Mouse (Mus musculus) mouse embryonic stem cell (cell line): Measurements from ENCODE around the gene 1700017B05Rik.

Experiments
- in situ Hi-C, 2 experiments: fragments of 300-500 bp; cut with MboI; formaldehyde crosslinking; loops; 1 replicate in 1 of 2; 3 replicates in 1 of 2; pipeline ENCODE4 v1.14.3; 2019 to 2020; ENCODE audit warnings: low sequenced_read_pairs in 2 of 2, low pct_unique_long_range_greater_than_20kb in 1 of 2, mixed read lengths in 1 of 2; ENCODE audit not compliant: unreplicated experiment in 1 of 2

1700017B05Rik gene

GRCm38 (mm10) chr9:57254823-57255495, 7.5 kb downstream of the 1700017B05Rik start:
- in situ Hi-C loops: loop anchor here in 1 of 2 experiments (5.0 kb wide), 1 partner anchor 172 kb away; no protein-coding TSS in a partner anchor

- in situ Hi-C loops: no loop called here
Measured at GRCm38 (mm10) chr9:57254061-57254460, 8.4 kb downstream of the 1700017B05Rik start.

DNA sequence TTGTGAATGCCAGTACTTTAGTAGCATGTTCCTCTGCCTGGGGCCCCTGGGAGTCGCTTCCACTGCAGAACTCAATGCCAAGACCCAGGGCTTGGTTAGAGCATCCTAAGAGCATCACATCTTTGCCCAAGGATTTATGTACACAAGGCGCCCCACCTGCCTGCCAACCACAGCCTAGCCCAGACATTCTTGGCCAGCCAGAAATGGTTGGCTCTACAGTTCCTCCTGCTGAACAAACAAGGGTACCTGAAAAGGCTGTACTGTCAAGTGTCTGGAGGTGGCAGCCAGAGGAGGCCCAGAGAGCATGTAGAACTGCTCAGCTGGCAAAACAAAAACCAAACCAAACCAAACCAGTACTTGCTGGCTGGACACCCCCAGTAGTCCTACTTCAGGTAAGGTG, 11.3 kb downstream of the 1700017B05Rik start:
- in situ Hi-C loops: no loop called here

DNA sequence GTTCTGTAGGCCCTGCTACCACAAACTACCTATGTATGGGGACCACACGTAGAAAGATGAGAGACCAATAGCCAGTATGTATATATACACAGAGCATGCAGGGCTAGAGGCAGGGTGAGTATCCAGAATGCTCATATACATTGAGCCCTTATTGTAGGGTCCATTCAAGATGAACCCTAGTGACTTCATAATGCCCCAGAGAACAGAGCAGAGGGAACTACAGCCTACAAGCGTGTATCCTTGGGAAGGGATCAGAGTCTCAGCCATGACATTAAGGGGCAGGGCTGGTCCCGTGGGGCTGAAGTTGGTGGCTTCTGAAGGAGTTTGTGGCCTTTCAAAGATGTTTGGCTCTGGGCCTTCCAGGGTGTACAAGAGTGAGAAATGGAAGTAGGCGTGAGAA, 12.4 kb downstream of the 1700017B05Rik start:
- in situ Hi-C loops: no loop called here

- in situ Hi-C loops: no loop called here
Measured at GRCm38 (mm10) chr9:57248030-57248942, 14.1 kb downstream of the 1700017B05Rik start.

GRCm38 (mm10) chr9:57247201-57247671, 15.2 kb downstream of the 1700017B05Rik start:
- in situ Hi-C loops: no loop called here

DNA sequence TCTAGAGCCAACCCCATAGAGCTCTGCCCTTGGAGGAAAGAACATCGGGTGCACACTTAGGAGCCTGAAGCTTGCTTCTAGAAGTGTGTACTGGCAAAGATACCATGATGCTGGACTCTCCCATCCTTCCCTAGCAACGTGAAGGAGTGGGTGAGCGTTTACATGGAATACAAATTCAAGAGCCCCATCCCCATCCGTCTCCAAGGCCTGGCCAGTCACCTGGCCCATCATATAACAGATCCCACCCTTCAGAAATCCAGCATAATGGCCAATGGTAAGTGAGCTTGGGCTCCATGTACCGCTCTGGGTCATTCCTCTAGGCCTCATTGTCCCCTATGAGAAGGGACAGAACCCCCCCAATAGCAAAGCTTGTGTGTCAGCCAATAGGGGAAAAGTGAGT, 15.9 kb downstream of the 1700017B05Rik start:
- in situ Hi-C loops: no loop called here

DNA sequence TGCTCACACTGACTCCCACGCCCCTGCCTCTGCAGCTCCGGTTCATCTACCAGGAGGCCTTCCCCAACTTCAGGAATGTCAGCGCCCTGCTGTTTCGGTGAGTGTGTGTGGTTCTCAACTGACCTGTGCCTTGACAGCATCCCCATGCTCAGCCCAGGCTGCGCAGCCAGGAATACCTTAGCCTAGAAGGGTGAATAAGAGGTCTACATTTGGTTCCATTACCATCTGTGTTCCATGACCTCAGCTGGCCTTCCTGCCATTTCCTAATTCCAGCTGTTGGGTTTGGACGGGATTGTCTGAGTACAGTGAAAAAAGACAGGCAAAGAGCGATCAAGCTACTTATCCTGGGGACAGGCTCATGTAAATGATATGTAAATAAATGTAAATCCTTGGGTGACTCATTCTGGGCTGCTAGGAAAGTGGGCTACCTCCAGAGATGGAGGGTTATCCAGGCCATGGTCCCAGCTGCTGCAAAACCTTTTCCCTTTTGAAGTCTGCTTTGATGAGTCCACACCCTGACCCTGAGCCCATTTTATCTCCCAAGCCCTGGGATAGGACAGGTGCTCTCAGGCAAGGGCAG, 18.2 kb downstream of the 1700017B05Rik start:
- in situ Hi-C loops: no loop called here

DNA sequence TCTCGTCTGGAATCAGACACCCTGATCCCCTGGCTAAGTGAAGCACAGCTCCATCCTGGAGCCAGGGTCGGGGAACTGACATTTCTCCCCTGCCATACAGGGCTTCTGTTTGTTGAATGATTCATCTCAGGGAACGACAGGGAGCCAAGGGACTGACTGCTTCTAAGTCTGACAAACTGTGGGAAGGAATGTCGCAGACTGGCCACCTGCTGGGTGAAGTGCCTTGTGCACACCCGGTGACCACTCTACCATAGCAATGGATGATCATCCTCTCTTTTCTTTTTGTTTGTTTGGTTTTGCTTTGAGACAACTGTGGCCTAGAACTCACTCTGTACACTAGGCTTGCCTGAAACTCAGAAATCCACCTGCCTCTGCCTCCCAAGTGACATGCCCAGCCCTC, 19.5 kb downstream of the 1700017B05Rik start:
- in situ Hi-C loops: no loop called here

DNA sequence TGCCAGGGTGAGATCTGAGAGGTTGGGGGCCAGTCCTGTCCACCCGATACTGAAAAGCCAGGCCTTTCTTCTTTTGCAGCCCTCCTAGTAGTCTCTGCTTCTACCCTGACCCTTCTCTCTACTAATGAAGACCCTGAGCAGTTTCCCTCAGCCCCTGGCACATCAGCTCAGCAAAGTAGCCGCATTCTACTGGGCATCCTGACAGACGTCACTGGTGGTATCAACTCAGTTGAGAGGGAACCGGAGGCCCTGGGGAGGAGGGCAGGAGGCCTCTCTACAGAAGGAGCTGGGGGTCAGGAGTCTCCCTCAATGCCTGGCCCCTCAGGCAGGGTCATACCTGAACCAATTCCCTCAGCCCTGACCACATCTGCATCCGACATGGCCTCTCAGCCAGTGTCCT, 21.3 kb downstream of the 1700017B05Rik start:
- in situ Hi-C loops: no loop called here

DNA sequence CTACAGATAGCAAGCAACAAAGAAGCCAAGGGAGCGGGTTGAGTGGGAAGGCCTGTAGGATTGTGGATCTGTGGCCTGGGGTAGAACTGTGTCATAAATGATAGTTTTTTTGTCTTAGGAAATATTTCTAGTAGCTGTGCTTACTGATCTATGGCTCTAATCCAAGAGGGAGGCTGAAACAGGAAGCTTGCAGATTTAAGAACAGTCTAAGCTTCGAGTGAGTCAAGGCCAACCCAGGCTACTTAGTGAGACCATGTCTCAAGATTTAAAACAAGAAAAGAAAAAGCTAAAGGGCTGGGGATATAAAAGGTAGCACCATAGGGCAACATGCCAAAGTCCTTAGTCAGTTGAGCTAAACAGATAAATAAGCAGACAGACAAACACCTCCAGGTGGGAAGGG, 24.2 kb downstream of the 1700017B05Rik start:
- in situ Hi-C loops: no loop called here

GRCm38 (mm10) chr9:57237705-57238104, 24.7 kb downstream of the 1700017B05Rik start:
- in situ Hi-C loops: no loop called here

- in situ Hi-C loops: no loop called here
Measured at GRCm38 (mm10) chr9:57236256-57236655, 26.2 kb downstream of the 1700017B05Rik start, which contains the start of gene Trcg1. Trcg1 (plus strand) TSS chr9:57236556.

- in situ Hi-C loops: no loop called here
Measured at GRCm38 (mm10) chr9:57233767-57234166, 28.6 kb downstream of the 1700017B05Rik start.

GRCm38 (mm10) chr9:57233142-57233541, 29.3 kb downstream of the 1700017B05Rik start:
- in situ Hi-C loops: no loop called here

DNA sequence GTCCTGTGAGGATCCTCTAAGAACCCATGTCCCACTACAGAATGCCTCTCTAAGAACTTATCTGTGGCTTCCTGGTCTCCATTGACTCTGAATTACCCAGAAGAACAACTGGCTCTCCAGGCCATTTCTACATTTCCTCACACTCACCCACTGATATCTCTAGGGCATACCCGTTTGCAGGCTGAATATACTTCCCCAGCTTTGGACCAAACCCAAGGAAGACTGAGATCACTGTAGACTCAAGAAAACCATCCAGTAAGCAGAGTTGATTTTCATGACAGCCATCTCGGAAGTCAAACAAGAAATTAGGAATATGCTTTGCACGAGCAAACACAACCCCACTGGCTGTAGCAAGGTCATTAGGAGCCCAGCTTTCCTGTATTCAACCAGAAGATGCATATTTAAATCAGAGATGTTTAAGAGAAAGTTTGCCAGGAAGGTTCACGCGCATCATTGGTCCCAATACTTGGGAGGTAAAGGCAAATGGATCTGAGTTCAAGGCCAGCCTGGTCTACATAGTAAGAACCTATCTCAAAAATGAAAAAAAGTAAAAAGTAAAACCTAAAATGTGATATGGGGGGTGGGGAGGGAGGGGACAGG, 30.0 kb downstream of the 1700017B05Rik start:
- in situ Hi-C loops: no loop called here

DNA sequence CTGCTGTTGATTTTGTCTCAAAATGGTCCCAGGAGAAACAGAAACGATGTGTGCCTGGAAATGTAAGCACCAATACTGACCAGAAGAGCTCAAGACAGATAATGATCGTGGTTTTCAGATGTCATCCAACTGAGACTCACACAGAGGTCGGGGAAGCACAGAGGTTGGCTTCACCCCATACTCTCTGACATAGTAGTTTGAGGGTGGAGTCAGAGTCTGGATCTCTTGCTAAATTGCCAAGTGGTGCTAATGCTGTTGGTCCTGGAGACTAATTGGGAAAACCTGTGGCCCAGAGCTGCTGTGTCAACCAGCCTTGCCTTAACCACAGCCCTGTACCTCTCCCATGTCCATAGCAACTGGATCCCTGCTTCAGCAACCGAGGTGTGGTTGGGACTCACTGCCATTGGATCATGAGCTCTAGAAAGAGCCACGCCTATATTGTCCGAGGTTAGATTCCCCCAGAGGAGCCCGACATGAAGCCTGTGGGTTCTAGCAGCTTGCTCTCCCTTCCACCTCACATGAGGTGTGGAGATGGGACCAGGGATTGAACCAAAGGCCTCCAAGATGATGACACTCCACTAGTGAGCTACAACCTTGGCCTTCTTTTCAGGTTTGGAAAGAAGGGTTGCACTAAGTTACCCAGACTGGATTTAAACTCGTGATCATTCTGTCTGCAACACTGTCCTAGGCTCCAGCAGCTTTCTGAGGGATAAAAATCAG, 30.7 kb downstream of the 1700017B05Rik start:
- in situ Hi-C loops: no loop called here

GRCm38 (mm10) chr9:57230146-57230783, 32.1 kb downstream of the 1700017B05Rik start:
- in situ Hi-C loops: no loop called here
